ENCODE assay signal across 17 mouse cellular contexts in the genomic region with DNA sequence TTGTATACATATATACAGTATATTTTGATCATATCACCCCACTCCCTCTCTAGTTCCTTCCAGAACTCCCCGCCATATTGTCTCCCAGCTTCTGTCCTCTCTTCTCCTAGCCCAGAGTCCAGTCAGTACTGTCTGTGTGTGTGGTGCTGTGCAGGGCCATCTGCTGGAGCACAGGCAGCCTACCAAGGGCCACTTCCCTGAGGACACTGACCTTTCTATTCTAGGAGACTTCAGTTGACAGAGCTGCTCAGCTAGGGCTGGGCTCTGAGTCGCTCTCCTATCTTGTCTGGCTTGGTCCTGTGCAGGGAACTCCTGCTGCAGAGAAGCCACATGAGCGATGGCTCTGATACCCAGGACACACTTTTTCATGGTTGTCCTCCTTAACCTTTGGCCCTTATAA. TPM values are rescaled to one million over a fixed set of nuclear protein-coding genes. Genes with fewer than 3 reads are reported as not detected.
A peak's percentile ranks its signal among the peaks of the same experiment; 100 is the strongest.
DNase-seq lines count a peak whose midpoint lies in the region; ATAC-seq lines count a peak whose summit lies in the region.
"Had no signal": no experiment of that assay in that cellular context is flagged by ENCODE, and none has a peak within 500 bp of the region (broad histone marks: within the 10 kb centered on the region; RNA-seq: fewer than 3 reads in every experiment).

No protein-coding gene starts in this region.

- no peaks in the 10 kb centered on the region for H3K9me3 ChIP-seq in forebrain, embryonic 12.5 days
- H3K9me3 ChIP-seq in forebrain, embryonic 10.5 days, result no peaks in the 10 kb centered on the region
- H3K9me3 ChIP-seq in heart, embryonic 10.5 days, result no peaks in the 10 kb centered on the region
- H3K9me3 ChIP-seq: embryonic facial prominence, embryonic 13.5 days; kidney, embryonic 15.5 days; limb, embryonic 12.5 days; liver, embryonic 12.5 days had no signal

- 79% methylated on average over 3 of the region's 3 CpGs for WGBS in forebrain, embryonic 12.5 days
- 88% methylated on average over 3 of the region's 3 CpGs for WGBS in forebrain, embryonic 10.5 days
- WGBS in heart, embryonic 10.5 days, result 62% methylated on average over 3 of the region's 3 CpGs

- 0 out of 2 replicates have a peak, but pooled peaks have one; percentile 15 for ATAC-seq in forebrain, embryonic 12.5 days (ENCODE audit: low FRiP score)
- ATAC-seq: forebrain, embryonic 16.5 days; hindbrain, embryonic 16.5 days; liver, embryonic 12.5 days had no signal

- intact Hi-C loops in left cerebral cortex, postnatal 36 days (cut with DNase I), result no loop called here

- no peak overlapping the region for H3K4me2 ChIP-seq in forebrain, embryonic 12.5 days
- H3K4me2 ChIP-seq: embryonic facial prominence, embryonic 13.5 days; kidney, embryonic 15.5 days; limb, embryonic 12.5 days; liver, embryonic 12.5 days; midbrain, embryonic 11.5 days had no signal

- H3K4me1 ChIP-seq in forebrain, embryonic 12.5 days, result peaks cover 11% of the 10 kb centered on the region; the same call in 1 of the 2 replicates
- peaks cover 7% of the 10 kb centered on the region; the same call in 1 of the 2 replicates for H3K4me1 ChIP-seq in forebrain, embryonic 10.5 days
- peaks cover 17% of the 10 kb centered on the region; the same call in 1 of the 2 replicates for H3K4me1 ChIP-seq in heart, embryonic 10.5 days
- H3K4me1 ChIP-seq: liver, embryonic 12.5 days had no signal

- peak; percentile 38 for DNase-seq in cerebellum, adult 11-12 months
- no peak for DNase-seq in cerebellum, adult 11 months
- no peak for DNase-seq in forebrain, embryonic 10.5 days (ENCODE audit: extremely low spot score, low spot score)
- DNase-seq in heart, adult 8-10 months (ENCODE audit: low spot score), result peak; percentile 19
- no peak for DNase-seq in heart, embryonic 10.5 days (ENCODE audit: low spot score)
- DNase-seq in cerebellum, postnatal 36 days, result peak; percentile 11 to 15
- DNase-seq in left cerebral cortex, postnatal 36 days (ENCODE audit: low spot score in 2 of 2), result no peak
- DNase-seq: right cerebral cortex, postnatal 25 days had no signal

- no peaks in the 10 kb centered on the region for H3K36me3 ChIP-seq in forebrain, embryonic 12.5 days (replicated peaks)
- H3K36me3 ChIP-seq in forebrain, embryonic 10.5 days (replicated peaks), result no peaks in the 10 kb centered on the region
- H3K36me3 ChIP-seq in heart, embryonic 10.5 days, result no peaks in the 10 kb centered on the region
- H3K36me3 ChIP-seq: embryonic facial prominence, embryonic 13.5 days; kidney, embryonic 15.5 days; limb, embryonic 12.5 days; liver, embryonic 12.5 days had no signal

- no peak overlapping the region for H3K4me3 ChIP-seq in forebrain, embryonic 12.5 days (replicated peaks)
- no peak overlapping the region for H3K4me3 ChIP-seq in forebrain, embryonic 10.5 days
- no peak overlapping the region for H3K4me3 ChIP-seq in heart, embryonic 10.5 days
- H3K4me3 ChIP-seq: embryonic facial prominence, embryonic 13.5 days; kidney, embryonic 15.5 days; limb, embryonic 12.5 days; liver, embryonic 12.5 days had no signal

- H3K27me3 ChIP-seq in forebrain, embryonic 12.5 days, result no peaks in the 10 kb centered on the region
- no peaks in the 10 kb centered on the region for H3K27me3 ChIP-seq in forebrain, embryonic 10.5 days (ENCODE audit: poor library complexity, severe bottlenecking)
- no peaks in the 10 kb centered on the region for H3K27me3 ChIP-seq in heart, embryonic 10.5 days (ENCODE audit: insufficient read depth, poor library complexity, severe bottlenecking)
- H3K27me3 ChIP-seq: embryonic facial prominence, embryonic 13.5 days; kidney, embryonic 15.5 days had no signal

- H3K27ac ChIP-seq in forebrain, embryonic 12.5 days, result no peak overlapping the region
- H3K27ac ChIP-seq in forebrain, embryonic 10.5 days, result no peak overlapping the region
- no peak overlapping the region for H3K27ac ChIP-seq in heart, embryonic 10.5 days
- H3K27ac ChIP-seq: embryonic facial prominence, embryonic 13.5 days; kidney, embryonic 15.5 days; limb, embryonic 12.5 days; liver, embryonic 12.5 days had no signal

- no peak overlapping the region for H3K9ac ChIP-seq in forebrain, embryonic 12.5 days
- H3K9ac ChIP-seq: embryonic facial prominence, embryonic 13.5 days; kidney, embryonic 15.5 days; limb, embryonic 12.5 days; liver, embryonic 12.5 days; liver, postnatal 0 days had no signal

RNA-seq across cellular contexts. Expression of a gene that starts 28.7 kb away (rescaled TPM):
- 56.5 and 56.9 TPM in 2 replicates for polyA plus RNA-seq in forebrain, embryonic 12.5 days (2016; fragmentation: Nextera tagmentation; extraction: Ambion mirVana)
- polyA plus RNA-seq in forebrain, embryonic 10.5 days (2016; fragmentation: Nextera tagmentation; extraction: Ambion mirVana), result 107 and 111 TPM in 2 replicates
- 1 to 10 TPM; 7.9 to 9.1 (median 8.3) TPM for total RNA-seq in heart, adult 8-10 months (2022)
- 52.2 and 76.3 TPM in 2 replicates for polyA plus RNA-seq in heart, embryonic 10.5 days (2016; fragmentation: Nextera tagmentation; extraction: Ambion mirVana)
- 10 to 100 TPM; 12.2 to 15.1 TPM for total RNA-seq in left cerebral cortex, postnatal 36 days (2021)

Comparison
In these comparisons a context has a peak if more than half of its experiments do, and no peak if none do; other contexts are left out.
1. DNase-seq: peak in cerebellum, adult 11-12 months (single experiment), heart, adult 8-10 months (single experiment) and cerebellum, postnatal 36 days (2 of 2); none in cerebellum, adult 11 months (single experiment), forebrain, embryonic 10.5 days (single experiment), heart, embryonic 10.5 days (single experiment) and left cerebral cortex, postnatal 36 days (0 of 2).